Mouse (Mus musculus): Measurements from ENCODE around the gene Tspear. TPM values are rescaled to one million over a fixed set of nuclear protein-coding genes. Genes with fewer than 3 reads are reported as not detected.

The Tspear gene
- polyA plus RNA-seq, 1 experiment from 2014 or later: 0.16 TPM

- Histone ChIP-seq H3K9ac (ENCODE audit: low read depth, low read length) (no peak within 1 kb of the TSS), H3K4me3 (ENCODE audit: low read depth, low read length) (no peak within 1 kb of the TSS), H3K4me1 (replicated peaks; ENCODE audit: control insufficient read depth, insufficient read depth, low read length) (no peaks in the 10 kb centered on the region), H3K27ac (ENCODE audit: low read depth, low read length) (no peak within 1 kb of the TSS), H3K9me3 (ENCODE audit: control insufficient read depth, low read length) (no peaks in the 10 kb centered on the region), H3K36me3 (ENCODE audit: control insufficient read depth, insufficient read depth, low read length) (no peaks in the 10 kb centered on the region), H3K27me3 (replicated peaks; ENCODE audit: control insufficient read depth, insufficient read depth, low read length) (no peaks in the 10 kb centered on the region), H3K4me2 (no peak within 1 kb of the TSS)
- WGBS: 67% methylated on average over 9 of the region's 9 CpGs
- ATAC-seq (replicated peaks; ENCODE audit: low FRiP score) (no peak), DNase-seq (ENCODE audit: low spot score) (no peak)
These were observed 166.2 kb downstream of the Tspear start, which contains the start of gene Gm10318 for GRCm38 (mm10) chr10:77852559-77852958. Gene Gm10318, plus strand, starts transcription at chr10:77852859.

GRCm38 (mm10) chr10:77861675-77862074 is 175.3 kb downstream of the Tspear start, which contains the start of gene Gm3285:
Gene Gm3285, plus strand, starts transcription at chr10:77861975.
- H3K4me3 ChIP-seq (ENCODE audit: low read depth, low read length): no peak within 1 kb of the TSS
- H3K36me3 ChIP-seq (ENCODE audit: control insufficient read depth, insufficient read depth, low read length): no peaks in the 10 kb centered on the region
- H3K9ac ChIP-seq (ENCODE audit: low read depth, low read length): no peak within 1 kb of the TSS
- ATAC-seq (replicated peaks; ENCODE audit: low FRiP score) (no peak), DNase-seq (ENCODE audit: low spot score) (no peak)
- no peak within 1 kb of the TSS for H3K27ac ChIP-seq (ENCODE audit: low read depth, low read length)
- H3K27me3 ChIP-seq (replicated peaks; ENCODE audit: control insufficient read depth, insufficient read depth, low read length): no peaks in the 10 kb centered on the region
- no peaks in the 10 kb centered on the region for H3K4me1 ChIP-seq (replicated peaks; ENCODE audit: control insufficient read depth, insufficient read depth, low read length)
- H3K9me3 ChIP-seq (ENCODE audit: control insufficient read depth, low read length): no peaks in the 10 kb centered on the region
- WGBS: 53% methylated on average over 7 of the region's 7 CpGs
- H3K4me2 ChIP-seq: no peak within 1 kb of the TSS

GRCm38 (mm10) chr10:77864067-77864761 is 177.8 kb downstream of the Tspear start:
- Histone ChIP-seq H3K27me3 (replicated peaks; ENCODE audit: control insufficient read depth, insufficient read depth, low read length) (no peaks in the 10 kb centered on the region), H3K4me3 (ENCODE audit: low read depth, low read length) (peak overlapping the region; percentile 18; the same call in 1 of the 2 replicates), H3K36me3 (ENCODE audit: control insufficient read depth, insufficient read depth, low read length) (no peaks in the 10 kb centered on the region), H3K9me3 (ENCODE audit: control insufficient read depth, low read length) (no peaks in the 10 kb centered on the region), H3K9ac (ENCODE audit: low read depth, low read length) (no peak overlapping the region), H3K4me1 (replicated peaks; ENCODE audit: control insufficient read depth, insufficient read depth, low read length) (no peaks in the 10 kb centered on the region), H3K27ac (ENCODE audit: low read depth, low read length) (no peak overlapping the region), H3K4me2 (peak overlapping the region; percentile 54)
- DNase-seq (ENCODE audit: low spot score) (peak; percentile 45), ATAC-seq (replicated peaks; ENCODE audit: low FRiP score) (peak; percentile 86)
- WGBS: 25% methylated on average over 14 of the region's 14 CpGs

GRCm38 (mm10) chr10:77864762-77865143 is 178.4 kb downstream of the Tspear start:
- 31% methylated on average over 11 of the region's 11 CpGs for WGBS
- Histone ChIP-seq H3K36me3 (ENCODE audit: control insufficient read depth, insufficient read depth, low read length) (no peaks in the 10 kb centered on the region), H3K27me3 (replicated peaks; ENCODE audit: control insufficient read depth, insufficient read depth, low read length) (no peaks in the 10 kb centered on the region), H3K4me1 (replicated peaks; ENCODE audit: control insufficient read depth, insufficient read depth, low read length) (no peaks in the 10 kb centered on the region), H3K9me3 (ENCODE audit: control insufficient read depth, low read length) (no peaks in the 10 kb centered on the region), H3K4me2 (peak overlapping the region; percentile 54), H3K27ac (ENCODE audit: low read depth, low read length) (no peak overlapping the region), H3K9ac (ENCODE audit: low read depth, low read length) (no peak overlapping the region), H3K4me3 (ENCODE audit: low read depth, low read length) (peak overlapping the region; percentile 18; the same call in 1 of the 2 replicates)
- 0 out of 2 replicates have a peak, but pooled peaks have one; percentile 2 for ATAC-seq (replicated peaks; ENCODE audit: low FRiP score)
- no peak for DNase-seq (ENCODE audit: low spot score)

GRCm38 (mm10) chr10:77867546-77867945 is 181.2 kb downstream of the Tspear start:
- Histone ChIP-seq H3K4me2 (no peak overlapping the region), H3K9ac (ENCODE audit: low read depth, low read length) (no peak overlapping the region), H3K36me3 (ENCODE audit: control insufficient read depth, insufficient read depth, low read length) (no peaks in the 10 kb centered on the region), H3K27me3 (replicated peaks; ENCODE audit: control insufficient read depth, insufficient read depth, low read length) (no peaks in the 10 kb centered on the region), H3K4me1 (replicated peaks; ENCODE audit: control insufficient read depth, insufficient read depth, low read length) (no peaks in the 10 kb centered on the region), H3K9me3 (ENCODE audit: control insufficient read depth, low read length) (no peaks in the 10 kb centered on the region), H3K4me3 (ENCODE audit: low read depth, low read length) (no peak overlapping the region), H3K27ac (ENCODE audit: low read depth, low read length) (no peak overlapping the region)
- DNase-seq (ENCODE audit: low spot score): no peak
- WGBS: 9% methylated on average over 1 of the region's 1 CpGs
- no peak for ATAC-seq (replicated peaks; ENCODE audit: low FRiP score)

- no peak overlapping the region for H3K27ac ChIP-seq (ENCODE audit: low read depth, low read length)
- WGBS: 88% methylated on average over 7 of the region's 7 CpGs
- no peaks in the 10 kb centered on the region for H3K36me3 ChIP-seq (ENCODE audit: control insufficient read depth, insufficient read depth, low read length)
- no peaks in the 10 kb centered on the region for H3K27me3 ChIP-seq (replicated peaks; ENCODE audit: control insufficient read depth, insufficient read depth, low read length)
- no peaks in the 10 kb centered on the region for H3K4me1 ChIP-seq (replicated peaks; ENCODE audit: control insufficient read depth, insufficient read depth, low read length)
- ATAC-seq (replicated peaks; ENCODE audit: low FRiP score): no peak
- H3K4me2 ChIP-seq: no peak overlapping the region
- DNase-seq (ENCODE audit: low spot score): no peak
- no peaks in the 10 kb centered on the region for H3K9me3 ChIP-seq (ENCODE audit: control insufficient read depth, low read length)
- H3K9ac ChIP-seq (ENCODE audit: low read depth, low read length): no peak overlapping the region
- no peak overlapping the region for H3K4me3 ChIP-seq (ENCODE audit: low read depth, low read length)
These were observed 183.3 kb downstream of the Tspear start for GRCm38 (mm10) chr10:77869651-77870050.

GRCm38 (mm10) chr10:77878985-77879384 is 192.6 kb downstream of the Tspear start:
- no peaks in the 10 kb centered on the region for H3K4me1 ChIP-seq (replicated peaks; ENCODE audit: control insufficient read depth, insufficient read depth, low read length)
- no peaks in the 10 kb centered on the region for H3K36me3 ChIP-seq (ENCODE audit: control insufficient read depth, insufficient read depth, low read length)
- no peak overlapping the region for H3K4me3 ChIP-seq (ENCODE audit: low read depth, low read length)
- ATAC-seq (replicated peaks; ENCODE audit: low FRiP score): no peak
- DNase-seq (ENCODE audit: low spot score): no peak
- H3K9ac ChIP-seq (ENCODE audit: low read depth, low read length): no peak overlapping the region
- 54% methylated on average over 6 of the region's 6 CpGs for WGBS
- no peak overlapping the region for H3K4me2 ChIP-seq
- no peaks in the 10 kb centered on the region for H3K27me3 ChIP-seq (replicated peaks; ENCODE audit: control insufficient read depth, insufficient read depth, low read length)
- no peak overlapping the region for H3K27ac ChIP-seq (ENCODE audit: low read depth, low read length)
- no peaks in the 10 kb centered on the region for H3K9me3 ChIP-seq (ENCODE audit: control insufficient read depth, low read length)

GRCm38 (mm10) chr10:77880305-77880704 is 193.9 kb downstream of the Tspear start:
- DNase-seq (ENCODE audit: low spot score) (no peak), ATAC-seq (replicated peaks; ENCODE audit: low FRiP score) (no peak)
- Histone ChIP-seq H3K27ac (ENCODE audit: low read depth, low read length) (no peak overlapping the region), H3K9me3 (ENCODE audit: control insufficient read depth, low read length) (no peaks in the 10 kb centered on the region), H3K36me3 (ENCODE audit: control insufficient read depth, insufficient read depth, low read length) (no peaks in the 10 kb centered on the region), H3K9ac (ENCODE audit: low read depth, low read length) (no peak overlapping the region), H3K27me3 (replicated peaks; ENCODE audit: control insufficient read depth, insufficient read depth, low read length) (no peaks in the 10 kb centered on the region), H3K4me2 (no peak overlapping the region), H3K4me3 (ENCODE audit: low read depth, low read length) (no peak overlapping the region), H3K4me1 (replicated peaks; ENCODE audit: control insufficient read depth, insufficient read depth, low read length) (no peaks in the 10 kb centered on the region)
- WGBS: 43% methylated on average over 3 of the region's 3 CpGs

- Histone ChIP-seq H3K4me1 (replicated peaks; ENCODE audit: control insufficient read depth, insufficient read depth, low read length) (no peaks in the 10 kb centered on the region), H3K9me3 (ENCODE audit: control insufficient read depth, low read length) (no peaks in the 10 kb centered on the region), H3K27me3 (replicated peaks; ENCODE audit: control insufficient read depth, insufficient read depth, low read length) (no peaks in the 10 kb centered on the region), H3K36me3 (ENCODE audit: control insufficient read depth, insufficient read depth, low read length) (no peaks in the 10 kb centered on the region), H3K4me2 (no peak overlapping the region), H3K9ac (ENCODE audit: low read depth, low read length) (no peak overlapping the region), H3K27ac (ENCODE audit: low read depth, low read length) (no peak overlapping the region), H3K4me3 (ENCODE audit: low read depth, low read length) (no peak overlapping the region)
- DNase-seq (ENCODE audit: low spot score) (no peak), ATAC-seq (replicated peaks; ENCODE audit: low FRiP score) (no peak)
- 75% methylated on average over 5 of the region's 5 CpGs for WGBS
These were observed 196.2 kb downstream of the Tspear start for GRCm38 (mm10) chr10:77882553-77882952.
